Mouse (Mus musculus) megakaryocyte, embryonic 14.5 days (primary cell): Measurements from ENCODE around the gene Tenm4.

Experiments
- FLI1 ChIP-seq: IDR thresholded peaks from 2 replicates; pipeline ENCODE4 v1.6.1; 2012; ENCODE audit warnings: low read length, inconsistent platforms, mixed read lengths
- GATA1 ChIP-seq: IDR thresholded peaks from 3 replicates; pipeline ENCODE4 v1.6.1; 2012; ENCODE audit warnings: mixed read lengths, low read length, inconsistent platforms, borderline replicate concordance

GRCm38 (mm10) chr7:96210525-96211369 is 39.7 kb downstream of the Tenm4 start:
- TF ChIP-seq GATA1: no peak
- TF ChIP-seq FLI1: no peak
